Mouse (Mus musculus) stomach, postnatal 0 days (tissue): Measurements from ENCODE around the gene Nxn. TPM values are rescaled to one million over a fixed set of nuclear protein-coding genes. Genes with fewer than 3 reads are reported as not detected.
A peak's percentile ranks its signal among the peaks of the same experiment; 100 is the strongest.

Experiments
- ATAC-seq: fragments of 200-750 bp; cut with Nextera tagmentation; 2 replicates; pipeline ENCODE4 v1.8.0; 2017; ENCODE audit not compliant: low FRiP score, low TSS enrichment
- DNase-seq: peaks from one replicate; pipeline ENCODE4 v3.0.0-alpha.2; 2016; ENCODE audit warnings: low spot score
- H3K27ac ChIP-seq: fragments of 300-500 bp; sonication (generic); replicated peaks from 2 replicates; pipeline ENCODE4 v1.5.1; 2014; ENCODE audit warnings: mild to moderate bottlenecking, control low read depth
- H3K27me3 ChIP-seq: fragments of 300-500 bp; sonication (generic); 2 replicates; pipeline ENCODE4 v1.6.1; 2014; ENCODE audit warnings: low read length; ENCODE audit not compliant: control insufficient read depth, insufficient read depth
- H3K36me3 ChIP-seq: fragments of 300-500 bp; sonication (generic); 2 replicates; pipeline ENCODE4 v1.6.1; 2014; ENCODE audit warnings: low read length, mixed read lengths; ENCODE audit not compliant: control insufficient read depth, insufficient read depth
- H3K4me1 ChIP-seq: fragments of 300-500 bp; sonication (generic); replicated peaks from 2 replicates; pipeline ENCODE4 v1.6.1; 2014; ENCODE audit warnings: antibody characterized with exemption; ENCODE audit not compliant: control insufficient read depth, insufficient read depth
- H3K4me2 ChIP-seq: fragments of 300-500 bp; sonication (generic); replicated peaks from 2 replicates; pipeline ENCODE4 v1.6.1; 2014; ENCODE audit warnings: low read depth, mild to moderate bottlenecking, control low read depth, moderate library complexity
- H3K4me3 ChIP-seq: fragments of 300-500 bp; sonication (generic); 2 replicates; pipeline ENCODE4 v1.5.1; 2014; ENCODE audit warnings: low read depth, low read length, control low read depth
- H3K9ac ChIP-seq: fragments of 300-500 bp; sonication (generic); 2 replicates; pipeline ENCODE4 v1.6.1; 2014; ENCODE audit warnings: mild to moderate bottlenecking, low read length, control low read depth, mixed read lengths
- H3K9me3 ChIP-seq: fragments of 300-500 bp; sonication (generic); 2 replicates; pipeline ENCODE4 v1.6.1; 2016; ENCODE audit warnings: low read length; ENCODE audit not compliant: control insufficient read depth
- CTCF ChIP-seq: IDR thresholded peaks from 2 replicates; pipeline ENCODE4 v1.5.1; 2016; ENCODE audit warnings: antibody characterized with exemption, low read depth, mild to moderate bottlenecking, moderate library complexity
- EP300 ChIP-seq: optimal IDR thresholded peaks from 2 replicates; pipeline ENCODE3; 2016; ENCODE audit warnings: antibody characterized with exemption
- WGBS: fragments of 180-500 bp; shearing (Covaris S2); extraction: QIAGEN DNeasy Blood & Tissue Kit; methylation state at CpG from one replicate; pipeline ENCODE4 v1.1.7; 2014; 5-methylcytosine and 5-hydroxymethylcytosine counted together
- polyA plus RNA-seq: library from polyadenylated mRNA; unstranded; fragments of >200 nt; fragmentation: Nextera tagmentation; extraction: Ambion mirVana; gene quantifications from 2 replicates; pipeline ENCODE4 v1.2.1, GENCODE M21; 2015

The Nxn gene
- polyA plus RNA-seq, 1 experiment from 2014 or later = 24.0 TPM

DNA sequence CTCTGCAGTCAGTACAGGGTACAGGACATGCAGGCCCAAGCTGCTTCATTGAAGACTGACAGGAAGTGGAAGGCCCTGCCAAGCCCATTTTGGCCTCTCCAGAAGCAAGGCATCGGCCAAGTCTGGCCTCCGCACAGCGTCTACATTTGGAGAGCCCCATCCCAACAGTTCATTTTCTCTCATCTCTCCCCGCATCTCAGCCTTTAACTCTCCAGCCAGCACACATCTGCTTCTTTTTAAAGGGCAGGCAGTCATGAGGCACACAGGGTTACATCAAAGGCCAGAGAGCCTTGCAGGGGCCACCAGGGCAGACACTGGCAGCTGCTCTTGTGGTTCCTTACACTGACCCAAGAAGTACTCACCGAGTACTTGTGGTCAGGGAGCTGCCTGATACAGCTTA, 89.1 kb downstream of the Nxn start:
- H3K27ac ChIP-seq = no peak overlapping the region

DNA sequence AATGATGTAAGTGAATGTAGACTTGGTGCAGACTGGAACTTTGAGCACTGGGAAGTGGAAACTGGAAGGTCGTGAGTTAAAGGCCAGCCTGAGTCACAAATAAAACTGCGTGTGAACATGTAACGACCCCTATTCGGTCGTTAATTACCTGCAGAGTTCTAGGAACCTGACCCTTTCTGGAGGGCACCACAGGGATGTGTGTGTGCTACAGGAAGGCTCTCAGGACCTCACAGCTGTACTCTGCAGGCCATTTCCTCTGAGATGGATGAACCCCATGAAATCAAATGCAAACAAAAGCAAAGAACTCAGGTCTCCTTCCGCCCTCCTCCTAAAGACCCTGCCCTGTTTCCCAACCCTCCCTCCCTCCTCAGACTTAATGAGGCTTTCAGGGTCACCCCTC, 89.9 kb downstream of the Nxn start:
- no peak for TF ChIP-seq EP300
- TF ChIP-seq CTCF = no peak
- ATAC-seq (no peak), DNase-seq (no peak)
- Histone ChIP-seq H3K9me3 (no peaks in the 10 kb centered on the region), H3K36me3 (no peaks in the 10 kb centered on the region), H3K4me2 (no peak overlapping the region), H3K27me3 (no peaks in the 10 kb centered on the region), H3K4me1 (peaks cover 6% of the 10 kb centered on the region; the same call in 1 of the 2 replicates), H3K27ac (no peak overlapping the region), H3K9ac (no peak overlapping the region), H3K4me3 (no peak overlapping the region)
- 52% methylated on average over 6 of the region's 6 CpGs for WGBS

More for the DNA sequence above, 89.1 kb downstream of the Nxn start:
- ATAC-seq (0 out of 2 replicates have a peak, but pooled peaks have one; percentile 45), DNase-seq (no peak)
- no peak overlapping the region for H3K4me3 ChIP-seq
- no peak for TF ChIP-seq CTCF
- no peak for TF ChIP-seq EP300
- no peak overlapping the region for H3K4me2 ChIP-seq
- H3K36me3 ChIP-seq = no peaks in the 10 kb centered on the region
- 0 out of 2 replicates have a peak overlapping the region, but pooled peaks have one; percentile 38 for H3K9ac ChIP-seq
- H3K4me1 ChIP-seq = peaks cover 6% of the 10 kb centered on the region; the same call in 1 of the 2 replicates
- H3K27me3 ChIP-seq = no peaks in the 10 kb centered on the region
- WGBS = 38% methylated on average over 5 of the region's 5 CpGs
- H3K9me3 ChIP-seq = no peaks in the 10 kb centered on the region

- no peaks in the 10 kb centered on the region for H3K36me3 ChIP-seq
- no peak overlapping the region for H3K4me3 ChIP-seq
- no peak overlapping the region for H3K27ac ChIP-seq
- WGBS = 45% methylated on average over 4 of the region's 4 CpGs
- no peak for TF ChIP-seq CTCF
- TF ChIP-seq EP300 = no peak
- ATAC-seq (no peak), DNase-seq (no peak)
- 0 out of 2 replicates have a peak, but pooled peaks cover 6% of the 10 kb centered on the region for H3K4me1 ChIP-seq
- H3K27me3 ChIP-seq = no peaks in the 10 kb centered on the region
- H3K9ac ChIP-seq = no peak overlapping the region
- H3K9me3 ChIP-seq = no peaks in the 10 kb centered on the region
- H3K4me2 ChIP-seq = no peak overlapping the region
Observed at GRCm38 (mm10) chr11:76306769-76307168, 92.2 kb downstream of the Nxn start.

GRCm38 (mm10) chr11:76305571-76305970, 93.4 kb downstream of the Nxn start:
- no peaks in the 10 kb centered on the region for H3K27me3 ChIP-seq
- WGBS = 63% methylated on average over 4 of the region's 4 CpGs
- H3K4me1 ChIP-seq = 0 out of 2 replicates have a peak, but pooled peaks cover 6% of the 10 kb centered on the region
- H3K4me3 ChIP-seq = no peak overlapping the region
- no peak overlapping the region for H3K4me2 ChIP-seq
- no peak for TF ChIP-seq CTCF
- no peak for TF ChIP-seq EP300
- ATAC-seq (no peak), DNase-seq (no peak)
- H3K36me3 ChIP-seq = no peaks in the 10 kb centered on the region
- H3K27ac ChIP-seq = no peak overlapping the region
- no peak overlapping the region for H3K9ac ChIP-seq
- no peaks in the 10 kb centered on the region for H3K9me3 ChIP-seq

GRCm38 (mm10) chr11:76303368-76303767, 95.6 kb downstream of the Nxn start:
- DNase-seq (no peak), ATAC-seq (no peak)
- Histone ChIP-seq H3K27me3 (no peaks in the 10 kb centered on the region), H3K9me3 (no peaks in the 10 kb centered on the region), H3K4me2 (no peak overlapping the region), H3K27ac (no peak overlapping the region), H3K36me3 (no peaks in the 10 kb centered on the region), H3K4me3 (no peak overlapping the region), H3K4me1 (no peaks in the 10 kb centered on the region), H3K9ac (no peak overlapping the region)
- 69% methylated on average over 11 of the region's 11 CpGs for WGBS
- TF ChIP-seq EP300 (no peak), CTCF (no peak)

DNA sequence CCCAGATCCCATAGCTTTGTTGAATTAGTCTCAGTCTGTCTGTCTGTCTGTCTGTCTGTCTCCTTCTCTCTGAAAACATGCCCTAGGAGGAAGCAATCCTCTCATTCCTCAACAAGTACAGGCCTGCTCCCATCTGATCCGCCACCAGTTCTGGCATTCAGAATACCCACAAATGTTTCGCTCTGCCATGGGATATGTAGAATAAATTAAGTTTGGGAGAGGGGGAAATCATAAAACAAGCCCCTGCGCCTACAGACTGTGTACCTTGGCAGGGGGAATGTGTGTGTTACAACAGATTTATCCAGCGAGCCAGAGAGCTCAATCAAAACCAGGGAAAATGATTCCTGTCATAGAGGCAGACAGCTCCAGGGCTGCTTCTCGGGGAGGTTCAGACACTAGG, 98.1 kb downstream of the Nxn start:
- 77% methylated on average over 5 of the region's 5 CpGs for WGBS
- no peak overlapping the region for H3K4me2 ChIP-seq
- H3K27me3 ChIP-seq = no peaks in the 10 kb centered on the region
- H3K36me3 ChIP-seq = no peaks in the 10 kb centered on the region
- TF ChIP-seq EP300 = no peak
- no peak for TF ChIP-seq CTCF
- ATAC-seq = no peak
- H3K9me3 ChIP-seq = no peaks in the 10 kb centered on the region
- H3K4me1 ChIP-seq = no peaks in the 10 kb centered on the region
- no peak overlapping the region for H3K9ac ChIP-seq
- no peak overlapping the region; the same call in 1 of the 2 replicates for H3K27ac ChIP-seq
- H3K4me3 ChIP-seq = no peak overlapping the region
- DNase-seq = no peak
